Mouse (Mus musculus) lung, postnatal 25 days (tissue): Measurements from ENCODE around the gene Akr1cl.
"Not testable (repeated sequence)": the region's sequence is repeated elsewhere in the genome, so short reads cannot be mapped to it uniquely, and the experiment has no call there.

Experiments
- DNase-seq: peaks from one replicate; pipeline ENCODE4 v3.0.0; 2022; ENCODE audit warnings: low spot score

The Akr1cl gene

DNA sequence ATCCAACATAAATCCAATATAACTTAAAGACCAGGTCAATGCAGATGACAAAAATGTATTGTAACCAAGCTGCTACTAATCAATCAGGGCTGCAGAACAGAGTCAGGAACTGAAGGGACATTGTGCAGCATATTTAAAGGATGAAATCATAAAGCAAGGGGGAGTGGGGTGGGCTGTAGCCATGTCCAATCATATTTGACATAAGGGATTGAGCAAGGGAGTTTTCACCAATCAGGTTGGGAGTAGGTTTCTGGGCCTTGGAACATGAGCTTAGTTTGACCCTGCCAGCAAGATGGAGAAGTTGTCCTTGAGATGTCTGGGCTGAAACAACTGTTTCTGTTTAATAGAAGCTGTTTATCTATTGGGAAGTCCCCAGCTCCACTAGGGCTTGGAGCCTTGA is at the start of gene Akr1cl:
Gene Akr1cl (minus strand): TSS at position 119 of the 400 bp plus-strand sequence.
- DNase-seq: no peak

DNA sequence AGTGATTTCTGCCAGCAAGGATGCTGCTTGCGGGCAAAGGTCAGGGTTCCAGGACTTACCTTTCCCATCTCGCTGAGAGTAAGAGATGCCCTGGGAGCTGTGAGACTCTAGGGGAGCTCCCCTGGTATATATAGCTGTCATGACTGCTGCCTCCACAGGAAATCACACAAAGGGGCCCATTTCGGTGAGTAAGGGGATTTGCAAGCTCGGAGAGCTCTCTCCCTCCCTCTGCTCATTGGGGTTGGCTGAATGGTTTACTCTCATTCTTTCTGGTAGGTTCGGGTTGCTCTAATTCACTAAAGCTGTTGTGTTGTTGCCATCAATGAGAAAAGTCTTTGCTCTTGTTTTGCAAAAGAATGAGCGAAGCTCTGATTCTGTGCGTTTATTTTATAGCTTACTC is 49.6 kb upstream of the Akr1cl start, which contains the start of gene Crygb:
Gene Crygb (minus strand): TSS at position 101 of the 400 bp plus-strand sequence.
- no peak for DNase-seq

DNA sequence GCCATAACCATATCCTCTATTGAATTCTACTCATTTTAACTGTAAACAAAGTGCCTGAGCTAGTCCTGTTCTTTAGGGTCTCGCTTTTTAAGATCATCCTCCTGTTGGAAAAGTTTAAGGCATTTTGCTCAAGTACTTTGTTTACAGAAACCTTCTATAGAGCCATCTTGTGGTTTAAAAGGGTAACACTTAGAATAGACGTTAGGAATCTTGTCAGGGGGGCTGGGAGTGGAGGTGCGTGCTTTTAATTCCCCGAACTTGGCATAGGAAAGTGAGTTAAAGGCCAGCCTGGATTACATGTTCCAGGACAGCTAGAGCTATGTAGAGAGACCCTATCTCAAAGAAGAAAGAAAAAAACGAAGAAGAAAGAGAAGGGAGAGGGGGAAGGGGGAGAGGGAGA is 43.0 kb upstream of the Akr1cl start:
- no peak for DNase-seq

DNA sequence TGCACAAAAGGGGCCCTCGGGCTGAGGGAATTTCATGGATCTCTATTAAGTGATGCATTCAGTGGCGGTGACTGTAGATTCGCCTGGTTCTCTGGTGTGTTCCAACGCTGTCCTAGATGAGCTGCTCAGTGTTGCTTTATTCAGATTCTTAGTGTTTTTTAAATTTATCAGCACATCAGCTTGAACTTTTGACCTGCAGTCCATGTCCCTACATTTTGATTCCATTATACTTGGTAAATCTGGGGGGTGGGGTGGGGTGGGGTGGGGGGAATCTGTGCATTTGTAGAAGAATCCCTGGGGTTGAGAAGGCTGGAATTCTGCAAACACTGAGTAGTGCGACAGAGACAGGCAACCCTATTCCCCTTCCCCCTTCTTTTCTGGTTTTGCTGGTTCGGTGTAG is 41.0 kb upstream of the Akr1cl start, which contains the start of gene Crygc:
Gene Crygc (minus strand): TSS at position 101 of the 400 bp plus-strand sequence.
- DNase-seq: no peak

DNA sequence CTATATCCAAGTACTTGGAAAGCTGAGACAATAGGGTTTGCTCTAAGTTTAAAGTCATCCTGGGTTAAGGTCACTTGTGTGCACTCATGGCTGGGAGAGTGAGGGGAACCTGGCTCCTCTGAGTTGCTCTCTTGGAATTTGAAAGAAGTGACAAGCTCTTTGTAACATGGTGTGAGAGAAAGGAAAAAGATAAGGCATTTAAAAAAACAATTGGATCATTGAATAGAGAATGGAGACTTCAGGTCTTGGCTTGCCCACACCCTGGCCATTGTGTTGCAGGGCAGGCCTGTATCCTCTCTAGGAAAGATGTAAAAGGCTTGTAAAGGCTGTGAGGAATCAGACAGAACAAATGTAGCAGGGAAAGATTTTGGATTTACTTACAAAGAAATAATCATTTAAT is 35.3 kb upstream of the Akr1cl start:
- no peak for DNase-seq

DNA sequence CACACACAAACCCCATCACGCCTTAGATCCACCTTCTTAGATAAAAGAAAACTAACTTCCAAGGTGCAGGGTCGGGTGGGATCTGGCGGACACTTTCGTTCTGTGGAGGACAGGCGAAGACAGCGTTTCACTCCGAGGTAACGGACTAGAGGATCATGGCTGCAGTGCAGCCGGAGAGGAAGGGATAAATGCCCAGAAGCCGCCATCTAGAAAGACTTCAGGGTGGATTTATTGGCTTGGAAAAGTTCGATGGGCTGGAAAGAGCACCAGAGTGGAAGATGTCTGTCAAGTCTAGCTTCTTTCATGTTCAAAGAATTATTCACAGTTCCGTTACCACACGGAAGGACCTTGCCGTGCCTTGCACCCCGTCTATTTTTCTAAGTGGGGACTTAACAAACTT is 31.6 kb upstream of the Akr1cl start:
- no peak for DNase-seq

DNA sequence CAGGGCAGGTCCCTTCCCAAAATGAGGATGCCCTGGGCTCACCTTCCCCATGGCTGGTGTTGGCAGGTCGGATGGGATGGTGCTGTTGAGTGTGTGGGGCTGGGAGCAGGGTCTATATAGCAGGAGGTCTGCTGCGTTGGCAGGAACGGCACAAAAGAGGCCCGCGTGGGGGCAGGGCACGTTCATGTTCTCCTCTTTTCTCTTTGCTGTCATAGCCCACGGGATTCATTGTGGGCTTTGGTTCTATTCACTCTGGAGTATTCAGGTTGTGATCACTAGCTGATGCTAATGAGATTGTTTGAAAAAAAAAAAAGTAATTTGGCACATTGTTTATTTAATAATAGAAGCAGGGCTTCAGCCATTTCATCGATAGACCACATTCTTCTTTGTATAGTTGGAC is 30.8 kb upstream of the Akr1cl start, which contains the start of gene Crygd:
Gene Crygd (minus strand): TSS at position 101 of the 400 bp plus-strand sequence.
- no peak for DNase-seq

DNA sequence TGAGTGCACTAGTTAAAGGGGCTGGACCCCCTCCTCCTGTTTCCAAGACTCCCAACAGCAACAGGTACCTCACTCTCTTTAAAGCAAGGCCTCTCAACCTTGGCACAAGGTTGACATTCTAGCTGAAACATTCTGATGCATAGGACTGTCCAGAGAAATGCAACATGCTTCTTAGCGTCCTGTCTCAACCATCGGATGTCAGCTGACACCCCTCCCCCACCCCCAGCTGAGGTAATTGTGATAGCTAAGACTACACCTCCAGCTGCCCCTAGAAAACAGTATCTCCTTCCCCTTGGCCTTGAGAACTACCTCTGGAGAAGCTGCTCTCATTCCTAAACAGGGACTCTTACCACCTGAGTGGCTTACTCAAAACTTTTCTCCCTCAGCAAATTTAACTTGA is 19.6 kb upstream of the Akr1cl start:
- DNase-seq: no peak

DNA sequence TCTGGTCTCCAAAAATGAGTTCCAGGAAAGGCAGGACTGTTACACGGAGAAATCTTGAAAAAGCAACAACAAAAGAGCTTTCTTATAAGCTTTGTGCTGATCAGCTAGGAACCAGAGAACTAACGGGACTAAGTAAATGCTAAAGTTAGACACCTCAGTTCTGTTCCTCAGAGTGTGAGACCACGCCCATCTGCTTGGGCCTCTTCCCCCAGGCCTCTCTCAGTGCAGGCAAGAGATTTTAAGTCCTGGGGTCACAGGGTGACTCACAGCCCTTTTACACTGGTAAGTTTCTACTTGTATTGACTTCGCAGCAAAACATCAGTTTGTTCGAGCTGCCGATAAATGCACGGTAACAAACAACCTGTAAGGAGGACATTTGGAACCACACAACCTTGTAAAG is 19.1 kb upstream of the Akr1cl start:
- no peak for DNase-seq

DNA sequence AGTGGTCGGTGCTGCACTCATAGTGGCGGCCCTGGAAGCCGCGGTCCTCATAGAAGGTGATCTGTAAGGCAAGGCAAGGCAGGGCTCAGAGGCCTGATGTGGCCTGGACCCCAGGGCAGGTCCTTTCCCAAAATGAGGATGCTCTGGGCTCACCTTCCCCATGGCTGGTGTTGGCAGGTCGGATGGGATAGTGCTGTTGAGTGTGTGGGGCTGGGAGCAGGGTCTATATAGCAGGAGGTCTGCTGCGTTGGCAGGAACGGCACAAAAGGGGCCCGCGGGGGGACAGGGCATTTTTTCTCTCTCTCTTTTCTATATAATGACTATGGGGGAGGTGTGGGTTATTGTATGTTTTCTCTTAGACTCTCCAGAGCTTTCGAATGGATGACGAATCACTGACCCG is 18.4 kb upstream of the Akr1cl start, which contains the start of gene Cryge:
Gene Cryge (minus strand): TSS at position 198 of the 400 bp plus-strand sequence.
- not testable (repeated sequence) for DNase-seq

DNA sequence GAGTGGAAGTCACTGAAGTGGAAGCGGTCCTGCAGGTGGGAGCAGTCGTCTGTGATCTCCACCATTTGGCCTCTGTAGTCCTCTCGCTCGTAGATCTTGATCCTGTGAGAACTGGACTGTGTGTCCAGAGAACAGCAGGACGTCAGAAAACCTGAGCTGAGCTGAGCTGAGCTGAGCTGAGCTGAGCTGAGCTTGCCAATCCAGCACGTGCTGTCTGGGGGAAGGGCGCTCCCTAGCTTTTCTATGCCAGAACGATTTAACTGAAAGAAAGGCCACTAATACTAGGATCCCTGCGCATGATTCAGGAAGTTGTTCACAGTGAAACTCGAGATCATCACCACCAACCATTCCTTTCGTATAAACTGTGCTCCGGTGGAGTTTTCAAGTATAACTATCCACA is 16.2 kb upstream of the Akr1cl start:
- no peak for DNase-seq

DNA sequence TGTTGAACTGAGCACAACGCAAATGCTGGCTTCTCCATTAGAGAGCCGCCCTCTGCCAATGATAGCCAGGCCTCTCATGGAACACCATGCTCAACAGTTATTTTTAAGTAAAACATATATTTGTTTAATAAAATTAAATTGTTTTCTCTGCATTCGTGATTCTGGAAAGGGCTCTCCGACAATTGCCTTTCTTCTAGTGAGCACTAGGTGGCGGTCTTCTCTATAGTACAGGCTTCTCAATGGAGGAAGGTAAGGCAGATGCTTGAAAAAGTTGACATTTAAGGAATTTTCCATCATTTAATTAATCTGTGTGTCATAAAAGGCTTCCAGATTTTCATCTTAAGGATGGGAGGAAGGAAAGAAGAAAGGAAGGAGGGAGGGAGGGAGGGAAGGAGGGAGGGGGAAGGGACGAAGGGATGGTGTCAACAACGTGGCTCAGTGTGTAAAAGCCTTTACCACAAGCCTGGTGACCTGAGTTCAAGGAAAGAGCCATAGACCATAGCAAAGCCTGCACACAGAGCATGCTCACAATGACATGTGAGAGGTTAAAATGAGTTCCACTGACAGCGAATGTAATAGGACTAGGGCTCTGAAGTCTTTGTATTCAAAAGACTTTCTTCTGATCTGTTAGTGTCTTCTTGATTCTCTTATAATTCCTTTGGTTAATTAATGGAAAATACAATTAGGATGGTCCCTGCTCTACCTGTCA is 14.0 kb upstream of the Akr1cl start:
- DNase-seq: peak; percentile 21

DNA sequence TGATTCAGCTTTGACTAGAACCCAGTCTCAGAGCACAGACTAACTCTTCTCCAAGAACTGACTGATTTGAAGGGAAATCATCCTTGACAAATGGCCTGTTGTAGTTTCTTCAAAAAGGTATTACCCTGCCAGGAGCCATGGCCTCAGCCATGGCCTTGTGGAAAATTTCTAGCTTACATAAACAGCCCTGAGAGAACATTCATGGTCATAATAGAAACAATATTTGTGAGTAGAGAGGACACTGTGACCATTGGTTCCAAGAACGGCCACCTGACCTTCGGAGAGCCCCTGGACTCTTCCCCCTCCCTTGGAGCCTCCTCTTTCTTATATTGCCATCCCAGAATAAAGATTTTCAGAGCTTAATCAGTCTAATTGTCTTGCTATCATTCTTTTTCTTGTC is 10.9 kb upstream of the Akr1cl start:
- DNase-seq: no peak

DNA sequence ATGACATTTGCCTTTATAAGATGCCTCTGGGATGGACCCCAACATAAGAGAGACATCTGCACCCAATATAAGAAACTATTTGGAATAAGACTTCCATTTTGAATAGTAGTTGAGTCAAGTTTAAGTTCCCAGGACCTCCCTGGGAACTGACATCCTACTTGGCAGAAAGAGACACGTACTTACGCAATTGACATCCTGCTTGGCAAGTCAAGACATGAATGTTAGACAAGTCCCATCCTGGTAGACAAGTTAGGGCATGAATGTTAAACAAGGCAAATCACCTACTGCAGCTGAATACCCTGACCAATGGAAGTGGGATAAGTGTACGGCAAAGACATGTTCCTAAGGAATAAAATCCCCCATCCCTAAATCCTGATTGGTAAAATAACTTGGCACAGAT is 9.3 kb upstream of the Akr1cl start:
- no peak for DNase-seq

DNA sequence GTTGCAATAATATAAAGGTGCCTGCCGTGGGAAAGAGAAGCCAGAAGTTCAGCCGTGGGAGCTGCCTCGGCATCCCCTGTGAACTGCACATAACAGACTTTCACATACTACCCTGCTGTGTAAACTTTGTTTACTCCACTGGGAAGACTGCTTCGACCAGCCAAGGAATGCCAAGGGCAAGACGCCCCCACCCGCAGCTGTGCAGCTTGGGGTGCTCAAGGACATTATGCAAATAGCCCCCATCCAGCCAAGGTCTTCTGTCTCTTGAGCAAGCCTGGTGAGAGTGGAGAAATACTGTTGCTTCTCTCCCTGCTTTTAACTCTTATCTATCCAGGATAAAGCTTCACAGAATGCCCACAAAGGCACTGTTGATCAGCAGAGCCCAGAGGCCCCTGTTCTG is 8.2 kb upstream of the Akr1cl start:
- no peak for DNase-seq

DNA sequence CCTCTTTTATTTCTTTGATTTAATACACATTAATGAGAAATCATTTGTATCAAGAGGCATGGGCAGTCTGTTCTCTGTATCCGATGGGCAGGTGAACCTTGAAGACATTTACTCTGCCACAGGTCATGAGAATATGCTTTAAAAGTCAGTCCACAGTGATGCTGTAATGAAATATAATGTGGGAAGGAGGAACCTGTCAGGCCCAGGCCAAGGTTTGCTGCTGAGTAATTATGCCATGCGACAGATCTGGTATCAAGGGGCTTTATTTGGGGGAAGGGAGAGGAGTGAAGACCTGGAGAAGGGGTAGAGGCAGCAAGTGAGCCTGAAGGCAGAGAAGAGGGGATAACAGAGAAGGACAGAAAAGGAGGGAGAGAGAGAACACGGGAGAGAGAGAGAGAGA is 7.1 kb upstream of the Akr1cl start:
- no peak for DNase-seq

DNA sequence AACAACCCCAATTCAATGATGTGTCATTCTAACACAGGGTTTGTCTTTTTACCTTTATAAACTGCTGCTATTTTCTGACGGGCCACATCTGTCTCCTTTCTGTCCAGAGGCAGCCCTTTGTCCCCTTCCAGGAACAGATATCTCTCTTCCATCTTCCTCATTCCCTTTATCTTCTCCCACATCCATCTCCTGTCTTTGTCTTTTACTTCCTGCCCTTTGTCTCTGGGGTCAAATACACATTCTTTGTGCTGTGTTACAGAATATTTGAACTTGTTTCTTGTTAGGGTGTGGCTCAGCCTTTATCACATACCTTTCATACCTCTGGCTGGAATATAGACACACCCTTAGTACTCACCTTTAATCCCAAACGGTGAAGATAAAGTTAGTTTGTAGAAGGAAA is 5.0 kb upstream of the Akr1cl start:
- no peak for DNase-seq

DNA sequence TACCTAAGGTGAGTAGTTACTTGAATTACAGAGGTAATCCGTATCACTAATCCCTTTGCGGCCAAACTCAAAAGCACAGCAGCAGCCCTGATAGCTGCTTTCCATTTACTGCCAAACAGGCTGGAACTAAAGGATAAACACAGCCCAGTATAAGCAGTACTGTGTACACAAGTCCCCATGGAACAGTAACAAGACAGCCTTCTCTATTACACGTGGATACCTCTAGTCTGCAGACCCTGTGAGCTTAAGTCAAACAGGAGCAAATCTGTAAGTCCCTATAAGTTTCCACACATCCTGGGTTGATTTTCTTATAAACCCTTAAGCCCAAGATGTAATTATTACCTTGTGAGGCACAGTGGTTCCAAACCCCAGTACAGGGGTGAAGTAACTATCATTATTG is 3.0 kb upstream of the Akr1cl start:
- no peak for DNase-seq

DNA sequence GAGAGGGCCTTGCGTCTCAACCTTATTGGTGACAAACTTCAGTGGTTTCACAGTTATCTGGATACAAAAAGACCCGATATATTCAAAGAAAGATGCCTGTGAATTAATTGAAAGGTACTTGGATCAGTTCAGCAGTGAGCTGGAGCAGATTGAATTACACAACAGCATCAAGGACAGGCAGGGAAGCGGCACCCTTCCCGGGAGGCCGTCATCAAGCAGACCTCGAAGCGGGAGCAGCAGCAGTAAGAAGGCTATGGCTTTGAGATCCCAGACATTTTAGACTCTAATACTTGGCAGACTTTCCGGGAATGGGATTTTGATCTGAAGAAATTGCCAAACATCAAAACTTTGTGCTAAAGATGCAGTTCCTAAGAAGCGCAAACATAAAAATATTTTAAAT is 4.4 kb downstream of the Akr1cl start:
- DNase-seq: no peak

DNA sequence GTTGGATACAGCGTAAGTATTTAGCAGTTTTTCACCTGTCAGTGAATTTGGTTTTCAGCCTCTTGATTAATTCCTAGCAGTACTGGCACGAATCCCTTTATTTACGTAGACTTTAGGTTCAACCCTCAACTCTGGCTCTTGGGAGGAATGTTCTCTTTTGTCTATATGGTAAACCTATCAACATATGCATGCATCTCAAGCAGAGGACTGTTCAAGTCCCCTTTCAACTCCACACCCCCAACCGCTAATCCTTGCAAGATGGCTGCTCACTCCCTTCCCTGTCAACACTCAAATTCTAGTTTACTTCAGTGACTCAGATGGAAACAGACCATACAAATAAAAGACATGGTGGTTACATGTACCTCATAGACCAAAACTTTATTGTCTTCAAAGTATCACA is 19.8 kb downstream of the Akr1cl start:
- DNase-seq: no peak

DNA sequence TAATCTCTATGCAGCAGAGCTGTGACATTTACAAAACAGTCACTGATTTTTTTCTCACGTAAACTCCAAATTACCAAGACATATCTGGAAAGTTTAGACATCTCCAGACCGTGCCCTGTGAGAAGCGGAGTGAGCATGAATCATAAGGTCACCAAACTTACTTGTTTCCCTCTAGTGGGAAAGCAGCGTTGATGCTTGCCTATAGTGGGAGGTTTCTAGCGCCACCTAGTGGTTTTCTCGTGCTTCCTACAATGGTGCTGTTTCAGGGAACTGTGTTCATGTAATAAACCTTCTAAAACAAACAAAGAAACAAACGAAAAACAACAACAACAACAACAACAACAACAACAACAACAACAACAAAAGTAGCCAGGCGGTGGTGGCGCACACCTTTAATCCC is 22.4 kb downstream of the Akr1cl start:
- peak; percentile 73 for DNase-seq

DNA sequence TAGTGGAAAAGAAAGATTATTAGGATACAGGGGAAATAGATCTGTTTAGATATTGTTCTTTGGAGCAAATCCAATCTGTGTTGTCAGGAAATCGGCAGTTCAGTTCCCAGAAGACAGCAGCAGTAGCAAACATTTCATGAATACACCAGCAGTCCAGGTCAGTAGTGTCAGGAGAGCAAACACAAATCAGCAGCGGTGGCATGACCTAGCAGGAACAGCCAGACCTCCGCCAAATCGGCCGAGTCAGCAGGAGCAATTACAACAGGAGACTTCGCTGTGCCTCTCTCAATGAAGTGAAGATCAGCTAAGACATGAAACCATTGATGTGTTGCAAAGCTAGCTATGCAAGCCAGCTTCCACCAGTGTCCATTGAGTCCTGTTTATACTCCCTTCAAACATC is 27.0 kb downstream of the Akr1cl start:
- no peak for DNase-seq

DNA sequence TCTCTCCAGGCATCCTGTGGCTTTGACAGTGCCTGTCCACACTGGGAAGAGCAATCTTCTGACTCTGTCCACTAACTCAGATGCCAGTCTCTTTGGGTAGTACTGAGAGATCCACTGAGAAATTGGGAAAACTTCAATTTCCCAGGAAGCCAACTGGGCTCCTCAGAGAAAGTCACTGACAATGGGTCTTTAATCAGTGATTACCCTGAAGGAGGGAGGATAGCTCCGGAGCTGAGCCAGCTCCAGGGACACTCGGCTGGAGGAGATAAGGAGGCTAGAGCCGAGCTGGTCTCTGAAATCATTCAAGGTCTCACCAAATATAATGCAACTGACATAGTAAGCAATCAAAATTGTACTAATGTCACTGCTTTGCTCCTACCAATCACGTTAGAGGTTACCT is 28.0 kb downstream of the Akr1cl start:
- DNase-seq: no peak

DNA sequence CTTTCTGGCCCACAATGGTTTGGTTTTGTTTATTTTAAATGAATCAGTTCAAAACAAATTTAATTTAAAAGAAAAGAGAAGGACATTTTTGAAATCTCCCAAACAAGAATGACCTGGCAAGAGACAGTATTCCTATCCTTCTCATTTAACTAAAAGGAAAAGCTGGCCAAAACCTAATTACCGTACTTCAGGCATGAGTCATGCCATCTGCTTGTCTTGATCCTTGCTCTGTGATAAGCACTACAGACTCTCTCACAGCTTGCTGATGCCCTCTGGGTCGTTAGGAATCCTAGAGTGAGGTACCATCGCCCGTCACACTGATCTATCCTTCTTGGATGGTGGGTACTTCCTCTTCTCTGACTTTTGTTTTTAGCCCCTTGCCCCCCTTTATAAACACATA is 39.4 kb downstream of the Akr1cl start:
- no peak for DNase-seq
